Mouse (Mus musculus) E14TG2a.4 (cell line): ENCODE data around the gene Uvssa.

ENCODE experiments used
- CTCF ChIP-seq: conservative IDR thresholded peaks from 2 replicates; pipeline ENCODE4 v1.5.1; 2014; ENCODE audit warnings: low read length
- POU5F1 ChIP-seq: IDR thresholded peaks from 2 replicates; pipeline ENCODE4 v1.6.1; 2014; ENCODE audit warnings: low read length, borderline replicate concordance

- TF ChIP-seq CTCF = no peak
- no peak for TF ChIP-seq POU5F1
Observed at GRCm38 (mm10) chr5:33347620-33348019, 30.7 kb upstream of the Uvssa start.
